Mouse (Mus musculus): Measurements from ENCODE around the gene Plcl1.

GRCm38 (mm10) chr1:55699393-55699970 is 293.8 kb downstream of the Plcl1 start:
- TF ChIP-seq GATA1 (IDR thresholded peaks at IDR 0.05; ENCODE audit: low read length) = no peak
- no peak for TF ChIP-seq TAL1 (IDR thresholded peaks at IDR 0.05; ENCODE audit: low read length)

Measured in erythroblast, embryonic 14.5 days (primary cell).